Mouse (Mus musculus): Measurements from ENCODE around the gene Tmem151a. TPM values are rescaled to one million over a fixed set of nuclear protein-coding genes. Genes with fewer than 3 reads are reported as not detected.
A peak's percentile ranks its signal among the peaks of the same experiment; 100 is the strongest.

Tmem151a gene
- polyA plus RNA-seq, 1 experiment = 6.2 TPM

DNA sequence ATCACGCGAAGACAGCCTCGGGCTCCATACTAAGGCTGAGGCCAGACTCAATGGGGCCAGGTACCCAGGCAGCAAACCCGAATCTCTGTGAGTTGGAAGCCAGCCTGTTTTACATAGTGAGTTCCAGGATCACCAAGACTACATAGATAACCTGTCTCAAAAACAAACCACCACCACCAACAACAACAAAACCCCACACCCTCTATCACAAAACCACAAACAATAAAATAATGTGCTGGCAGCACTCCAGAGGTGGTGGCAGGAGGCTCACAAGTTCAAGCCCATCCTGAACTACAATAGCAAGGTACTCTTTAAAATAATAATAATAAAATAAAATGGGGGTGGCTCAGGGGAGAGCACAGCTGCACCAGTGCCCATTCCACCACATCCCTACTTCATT is 48.8 kb downstream of the Tmem151a start:
- H3K9ac ChIP-seq (ENCODE audit: low read depth, poor library complexity, severe bottlenecking) = no peak overlapping the region
- TF ChIP-seq EP300 (IDR thresholded peaks at IDR 0.05; ENCODE audit: insufficient read depth, low read depth, low read length) = no peak
- TF ChIP-seq POLR2A (IDR thresholded peaks at IDR 0.05; ENCODE audit: insufficient read depth, low read length) = no peak
- no peak for TF ChIP-seq CTCF (IDR thresholded peaks at IDR 0.05; ENCODE audit: low read depth, low read length)
- H3K27ac ChIP-seq (ENCODE audit: insufficient read depth, low read length) = no peak overlapping the region
- H3K36me3 ChIP-seq (ENCODE audit: control insufficient read depth, insufficient read depth, low read length, poor library complexity, severe bottlenecking) = 0 out of 2 replicates have a peak, but pooled peaks cover 3% of the 10 kb centered on the region
- no peaks in the 10 kb centered on the region for H3K27me3 ChIP-seq (ENCODE audit: control insufficient read depth, insufficient read depth, low read length, poor library complexity, severe bottlenecking)
- H3K4me3 ChIP-seq (ENCODE audit: low read depth, low read length) = no peak overlapping the region
- no peaks in the 10 kb centered on the region for H3K9me3 ChIP-seq (replicated peaks; ENCODE audit: control insufficient read depth, insufficient read depth, low read length, poor library complexity, severe bottlenecking)
- peaks cover 2% of the 10 kb centered on the region for H3K4me1 ChIP-seq (ENCODE audit: control insufficient read depth, insufficient read depth, low read length)

DNA sequence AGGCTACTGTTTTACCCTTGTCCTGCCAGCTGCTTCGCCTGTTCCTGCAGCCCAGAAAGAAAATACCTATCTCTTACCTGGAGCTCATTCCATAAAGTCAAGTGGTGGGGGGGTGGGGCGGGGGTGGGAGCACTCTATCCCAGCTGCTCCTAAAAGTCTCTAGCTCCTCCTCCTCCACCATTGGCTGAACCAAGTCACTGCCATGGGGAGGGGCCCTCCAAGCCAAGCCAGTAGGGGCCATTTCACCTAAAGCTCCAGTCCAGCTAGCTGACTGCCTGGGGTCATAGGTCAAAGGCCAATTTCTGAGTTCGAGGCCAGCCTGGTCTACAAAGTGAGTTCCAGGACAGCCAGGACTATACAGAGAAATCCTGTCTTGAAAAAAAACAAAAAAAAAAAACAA is 52.6 kb downstream of the Tmem151a start:
- Histone ChIP-seq H3K27me3 (ENCODE audit: control insufficient read depth, insufficient read depth, low read length, poor library complexity, severe bottlenecking) (no peaks in the 10 kb centered on the region), H3K4me3 (ENCODE audit: low read depth, low read length) (no peak overlapping the region), H3K36me3 (ENCODE audit: control insufficient read depth, insufficient read depth, low read length, poor library complexity, severe bottlenecking) (peaks cover 21% of the 10 kb centered on the region), H3K9ac (ENCODE audit: low read depth, poor library complexity, severe bottlenecking) (no peak overlapping the region), H3K27ac (ENCODE audit: insufficient read depth, low read length) (no peak overlapping the region), H3K9me3 (replicated peaks; ENCODE audit: control insufficient read depth, insufficient read depth, low read length, poor library complexity, severe bottlenecking) (no peaks in the 10 kb centered on the region), H3K4me1 (ENCODE audit: control insufficient read depth, insufficient read depth, low read length) (no peaks in the 10 kb centered on the region)
- TF ChIP-seq POLR2A (IDR thresholded peaks at IDR 0.05; ENCODE audit: insufficient read depth, low read length) (no peak), EP300 (IDR thresholded peaks at IDR 0.05; ENCODE audit: insufficient read depth, low read depth, low read length) (no peak), CTCF (IDR thresholded peaks at IDR 0.05; ENCODE audit: low read depth, low read length) (no peak)

DNA sequence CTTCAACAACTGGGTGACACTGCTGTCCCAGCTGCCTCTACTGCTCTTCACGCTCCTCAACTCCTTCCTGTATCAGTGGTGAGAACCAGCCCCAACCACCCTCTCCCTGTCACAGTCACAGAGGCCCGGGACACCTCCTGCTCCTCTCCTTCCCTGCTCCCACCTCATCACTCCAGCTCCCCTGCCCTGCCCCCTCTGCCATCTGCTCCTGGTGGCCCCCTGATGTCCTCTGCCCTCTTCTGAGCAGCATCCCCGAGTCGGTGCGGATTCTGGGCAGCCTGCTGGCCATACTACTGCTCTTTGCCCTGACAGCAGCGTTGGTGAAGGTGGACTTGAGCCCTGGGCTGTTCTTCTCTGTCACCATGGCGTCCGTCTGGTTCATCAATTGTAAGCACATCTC is 59.2 kb downstream of the Tmem151a start:
- Histone ChIP-seq H3K4me3 (ENCODE audit: low read depth, low read length) (no peak overlapping the region), H3K4me1 (ENCODE audit: control insufficient read depth, insufficient read depth, low read length) (no peaks in the 10 kb centered on the region), H3K9me3 (replicated peaks; ENCODE audit: control insufficient read depth, insufficient read depth, low read length, poor library complexity, severe bottlenecking) (no peaks in the 10 kb centered on the region), H3K36me3 (ENCODE audit: control insufficient read depth, insufficient read depth, low read length, poor library complexity, severe bottlenecking) (peaks cover 24% of the 10 kb centered on the region), H3K9ac (ENCODE audit: low read depth, poor library complexity, severe bottlenecking) (no peak overlapping the region), H3K27ac (ENCODE audit: insufficient read depth, low read length) (no peak overlapping the region), H3K27me3 (ENCODE audit: control insufficient read depth, insufficient read depth, low read length, poor library complexity, severe bottlenecking) (no peaks in the 10 kb centered on the region)
- TF ChIP-seq CTCF (IDR thresholded peaks at IDR 0.05; ENCODE audit: low read depth, low read length) (no peak), POLR2A (IDR thresholded peaks at IDR 0.05; ENCODE audit: insufficient read depth, low read length) (no peak)

- Histone ChIP-seq H3K9me3 (replicated peaks; ENCODE audit: control insufficient read depth, insufficient read depth, low read length, poor library complexity, severe bottlenecking) (no peaks in the 10 kb centered on the region), H3K4me3 (ENCODE audit: low read depth, low read length) (peak within 1 kb of the TSS; percentile 84), H3K36me3 (ENCODE audit: control insufficient read depth, insufficient read depth, low read length, poor library complexity, severe bottlenecking) (peaks cover 13% of the 10 kb centered on the region), H3K27ac (ENCODE audit: insufficient read depth, low read length) (peak within 1 kb of the TSS; percentile 9; the same call in 1 of the 2 replicates), H3K27me3 (ENCODE audit: control insufficient read depth, insufficient read depth, low read length, poor library complexity, severe bottlenecking) (no peaks in the 10 kb centered on the region), H3K9ac (ENCODE audit: low read depth, poor library complexity, severe bottlenecking) (peak within 1 kb of the TSS; percentile 57), H3K4me1 (ENCODE audit: control insufficient read depth, insufficient read depth, low read length) (no peaks in the 10 kb centered on the region)
- TF ChIP-seq POLR2A (IDR thresholded peaks at IDR 0.05; ENCODE audit: insufficient read depth, low read length) (peak; percentile 25), CTCF (IDR thresholded peaks at IDR 0.05; ENCODE audit: low read depth, low read length) (no peak)
Measured at GRCm38 (mm10) chr19:5023621-5024479, 61.5 kb downstream of the Tmem151a start, which contains the start of gene Slc29a2. Gene Slc29a2 (plus strand): TSS chr19:5023860.

GRCm38 (mm10) chr19:5021416-5021815 is 63.9 kb downstream of the Tmem151a start:
- no peaks in the 10 kb centered on the region for H3K27me3 ChIP-seq (ENCODE audit: control insufficient read depth, insufficient read depth, low read length, poor library complexity, severe bottlenecking)
- no peak for TF ChIP-seq CTCF (IDR thresholded peaks at IDR 0.05; ENCODE audit: low read depth, low read length)
- no peak overlapping the region for H3K27ac ChIP-seq (ENCODE audit: insufficient read depth, low read length)
- H3K9ac ChIP-seq (ENCODE audit: low read depth, poor library complexity, severe bottlenecking) = no peak overlapping the region
- H3K9me3 ChIP-seq (replicated peaks; ENCODE audit: control insufficient read depth, insufficient read depth, low read length, poor library complexity, severe bottlenecking) = no peaks in the 10 kb centered on the region
- peaks cover 1% of the 10 kb centered on the region for H3K4me1 ChIP-seq (ENCODE audit: control insufficient read depth, insufficient read depth, low read length)
- H3K36me3 ChIP-seq (ENCODE audit: control insufficient read depth, insufficient read depth, low read length, poor library complexity, severe bottlenecking) = no peaks in the 10 kb centered on the region
- no peak overlapping the region for H3K4me3 ChIP-seq (ENCODE audit: low read depth, low read length)

Other genes with a start within 250 kb of the Tmem151a start
- 36.6 and 37.3 TPM in 2 replicates for gene Ccs, start 246.2 kb downstream of the Tmem151a start, polyA plus RNA-seq (2011; ENCODE audit: insufficient read depth, insufficient read length, low read depth, missing spikeins)
- gene Ccdc87, start 246.2 kb downstream of the Tmem151a start, polyA plus RNA-seq (2011; ENCODE audit: insufficient read depth, insufficient read length, low read depth, missing spikeins) = 0.27 TPM in 1 of 2 replicates, not detected in the other
- 13.5 and 13.6 TPM in 2 replicates for gene Ctsf, start 230.4 kb downstream of the Tmem151a start, polyA plus RNA-seq (2011; ENCODE audit: insufficient read depth, insufficient read length, low read depth, missing spikeins)
- gene Actn3, start 207.6 kb downstream of the Tmem151a start, polyA plus RNA-seq (2011; ENCODE audit: insufficient read depth, insufficient read length, low read depth, missing spikeins) = 4.5 and 4.8 TPM in 2 replicates
- gene Zdhhc24, start 206.9 kb downstream of the Tmem151a start, polyA plus RNA-seq (2011; ENCODE audit: insufficient read depth, insufficient read length, low read depth, missing spikeins) = 8.2 and 10.3 TPM in 2 replicates
- gene Bbs1, start 178.9 kb downstream of the Tmem151a start, polyA plus RNA-seq (2011; ENCODE audit: insufficient read depth, insufficient read length, low read depth, missing spikeins) = 3.9 and 5.3 TPM in 2 replicates
- 129 and 139 TPM in 2 replicates for gene Dpp3, start 157.2 kb downstream of the Tmem151a start, polyA plus RNA-seq (2011; ENCODE audit: insufficient read depth, insufficient read length, low read depth, missing spikeins)
- gene Peli3, start 142.4 kb downstream of the Tmem151a start, polyA plus RNA-seq (2011; ENCODE audit: insufficient read depth, insufficient read length, low read depth, missing spikeins) = 2.7 and 3.9 TPM in 2 replicates
- 126 and 135 TPM in 2 replicates for gene Mrpl11, start 123.4 kb downstream of the Tmem151a start, polyA plus RNA-seq (2011; ENCODE audit: insufficient read depth, insufficient read length, low read depth, missing spikeins)
- 0.24 and 0.27 TPM in 2 replicates for gene Npas4, start 95.2 kb downstream of the Tmem151a start, polyA plus RNA-seq (2011; ENCODE audit: insufficient read depth, insufficient read length, low read depth, missing spikeins)
- 16.8 and 18.5 TPM in 2 replicates for gene Slc29a2, start 61.7 kb downstream of the Tmem151a start, polyA plus RNA-seq (2011; ENCODE audit: insufficient read depth, insufficient read length, low read depth, missing spikeins)
- 8.9 and 10.9 TPM in 2 replicates for gene B4gat1, start 46.7 kb downstream of the Tmem151a start, polyA plus RNA-seq (2011; ENCODE audit: insufficient read depth, insufficient read length, low read depth, missing spikeins)
- gene AC124502.3, start 46.6 kb downstream of the Tmem151a start, polyA plus RNA-seq (2011; ENCODE audit: insufficient read depth, insufficient read length, low read depth, missing spikeins) = not detected in 2 replicates
- 22.3 and 24.0 TPM in 2 replicates for gene Brms1, start 44.2 kb downstream of the Tmem151a start, polyA plus RNA-seq (2011; ENCODE audit: insufficient read depth, insufficient read length, low read depth, missing spikeins)
- gene Rin1, start 35.0 kb downstream of the Tmem151a start, polyA plus RNA-seq (2011; ENCODE audit: insufficient read depth, insufficient read length, low read depth, missing spikeins) = 19.2 and 22.7 TPM in 2 replicates
- 3.1 and 3.7 TPM in 2 replicates for gene Cd248, start 17.5 kb downstream of the Tmem151a start, polyA plus RNA-seq (2011; ENCODE audit: insufficient read depth, insufficient read length, low read depth, missing spikeins)
- gene Yif1a, start 3.0 kb upstream of the Tmem151a start, polyA plus RNA-seq (2011; ENCODE audit: insufficient read depth, insufficient read length, low read depth, missing spikeins) = 40.6 and 47.3 TPM in 2 replicates
- gene Cnih2, start 13.0 kb upstream of the Tmem151a start, polyA plus RNA-seq (2011; ENCODE audit: insufficient read depth, insufficient read length, low read depth, missing spikeins) = 3.3 and 3.7 TPM in 2 replicates
- gene Rab1b, start 21.5 kb upstream of the Tmem151a start, polyA plus RNA-seq (2011; ENCODE audit: insufficient read depth, insufficient read length, low read depth, missing spikeins) = 70.5 and 75.3 TPM in 2 replicates
- 24.5 and 24.7 TPM in 2 replicates for gene Klc2, start 33.0 kb upstream of the Tmem151a start, polyA plus RNA-seq (2011; ENCODE audit: insufficient read depth, insufficient read length, low read depth, missing spikeins)
- 18.3 and 22.0 TPM in 2 replicates for gene Pacs1, start 187.6 kb upstream of the Tmem151a start, polyA plus RNA-seq (2011; ENCODE audit: insufficient read depth, insufficient read length, low read depth, missing spikeins)
- gene Sf3b2, start 209.9 kb upstream of the Tmem151a start, polyA plus RNA-seq (2011; ENCODE audit: insufficient read depth, insufficient read length, low read depth, missing spikeins) = 179 and 185 TPM in 2 replicates
- gene Gal3st3, start 212.8 kb upstream of the Tmem151a start, polyA plus RNA-seq (2011; ENCODE audit: insufficient read depth, insufficient read length, low read depth, missing spikeins) = 2.5 and 2.9 TPM in 2 replicates

All from ES-Bruce4 (cell line).